Mouse (Mus musculus) lung, postnatal 0 days (tissue): ENCODE measurements at regions not wholly inside any gene's neighbourhood (a gene's known extent, or its start where the extent isn't known, plus 50 kb on each side); places are given as distances from the start of the nearest gene placed in this dataset.

Experiments
- CTCF ChIP-seq: IDR thresholded peaks from 2 replicates; pipeline ENCODE4 v1.5.1; 2016; ENCODE audit warnings: antibody characterized with exemption, mild to moderate bottlenecking
- EP300 ChIP-seq: IDR thresholded peaks from 2 replicates; pipeline ENCODE4 v1.6.1; 2016; ENCODE audit warnings: antibody characterized with exemption, mild to moderate bottlenecking, control low read depth

GRCm38 (mm10) chr12:47052474-47052873 is 233.7 kb upstream of the Nova1 start:
- no peak for TF ChIP-seq CTCF
- no peak for TF ChIP-seq EP300
